Mouse (Mus musculus) adrenal gland, adult (tissue): ENCODE data around the gene Btn2a2.

Experiments
- DNase-seq, 2 experiments: peaks; one replicate each; pipeline ENCODE4 v3.0.0; 2022 to 2023; ENCODE audit warnings: low spot score in 1 of 2; ENCODE audit not compliant: inconsistent age in 2 of 2

Gene Btn2a2

GRCm38 (mm10) chr13:23523976-23524375, 35.3 kb upstream of the Btn2a2 start:
- no peak for DNase-seq

GRCm38 (mm10) chr13:23521703-23522102, 33.0 kb upstream of the Btn2a2 start:
- DNase-seq, result peak; percentile 83 to 95

- DNase-seq, result peak; percentile 82 to 97
These were observed 30.8 kb upstream of the Btn2a2 start for GRCm38 (mm10) chr13:23519416-23519815.

- DNase-seq, result peak; percentile 76 to 97
These were observed 30.2 kb upstream of the Btn2a2 start for GRCm38 (mm10) chr13:23518885-23519284.

- DNase-seq, result no peak
These were observed 29.6 kb upstream of the Btn2a2 start for GRCm38 (mm10) chr13:23518295-23518603.

- DNase-seq, result peak; percentile 89 to 98
These were observed 29.1 kb upstream of the Btn2a2 start for GRCm38 (mm10) chr13:23517603-23518294.

- DNase-seq, result peak; percentile 75 to 97
These were observed 28.4 kb upstream of the Btn2a2 start for GRCm38 (mm10) chr13:23516822-23517602.

GRCm38 (mm10) chr13:23515826-23516620, 27.4 kb upstream of the Btn2a2 start:
- DNase-seq, result no peak

- no peak for DNase-seq
These were observed 26.6 kb upstream of the Btn2a2 start for GRCm38 (mm10) chr13:23515281-23515680.

- DNase-seq, result no peak
These were observed 24.9 kb upstream of the Btn2a2 start for GRCm38 (mm10) chr13:23513517-23513916.

GRCm38 (mm10) chr13:23510127-23510526, 21.5 kb upstream of the Btn2a2 start:
- no peak for DNase-seq

- no peak for DNase-seq
These were observed 18.3 kb upstream of the Btn2a2 start for GRCm38 (mm10) chr13:23506819-23507515.

GRCm38 (mm10) chr13:23506351-23506750, 17.7 kb upstream of the Btn2a2 start:
- peak; percentile 39 to 89 for DNase-seq

- DNase-seq, result peak in 1 of 2 experiments; percentile 54
These were observed 17.1 kb upstream of the Btn2a2 start for GRCm38 (mm10) chr13:23505662-23506345.

GRCm38 (mm10) chr13:23503797-23504196, 15.1 kb upstream of the Btn2a2 start:
- peak in 1 of 2 experiments; percentile 91 for DNase-seq

GRCm38 (mm10) chr13:23502916-23503315, 14.3 kb upstream of the Btn2a2 start:
- DNase-seq, result no peak

GRCm38 (mm10) chr13:23502031-23502567, 13.4 kb upstream of the Btn2a2 start:
- DNase-seq, result no peak

GRCm38 (mm10) chr13:23501511-23501910, 12.9 kb upstream of the Btn2a2 start:
- DNase-seq, result no peak

- peak; percentile 40 to 89 for DNase-seq
These were observed 12.0 kb upstream of the Btn2a2 start for GRCm38 (mm10) chr13:23500424-23501200.
